Mouse (Mus musculus) liver, adult (tissue): ENCODE results near the gene Ess2.

Source experiments
- GATA4 ChIP-seq: IDR thresholded peaks from 2 replicates; pipeline ENCODE4 v1.6.1; 2014; ENCODE audit warnings: mild to moderate bottlenecking, low read length; ENCODE audit not compliant: insufficient replicate concordance

Gene Ess2

DNA sequence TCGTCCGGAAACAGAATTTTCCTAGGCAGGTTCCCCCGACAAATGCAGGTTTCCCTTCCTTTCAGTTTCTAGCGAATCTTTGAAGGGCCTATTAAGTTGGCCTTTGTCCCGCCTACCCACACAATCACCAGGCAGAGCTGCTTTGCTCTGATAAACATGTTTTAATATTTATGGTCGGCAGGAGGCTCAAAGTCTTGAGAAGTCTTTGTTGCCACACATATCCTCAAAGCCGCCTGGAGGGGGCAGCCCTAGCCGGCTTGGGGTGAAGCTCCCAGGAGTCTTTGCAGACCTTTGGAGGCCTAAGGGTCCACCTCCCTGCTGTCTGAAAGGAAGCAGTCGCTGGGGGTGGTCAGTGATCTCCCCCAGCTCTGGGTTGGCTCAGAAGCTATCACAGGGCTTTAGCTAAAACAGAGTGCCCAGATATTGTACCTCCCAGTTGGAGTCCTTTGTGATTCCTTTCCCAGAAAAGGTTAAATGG, 17.5 kb upstream of the Ess2 start:
- TF ChIP-seq GATA4 = no peak

DNA sequence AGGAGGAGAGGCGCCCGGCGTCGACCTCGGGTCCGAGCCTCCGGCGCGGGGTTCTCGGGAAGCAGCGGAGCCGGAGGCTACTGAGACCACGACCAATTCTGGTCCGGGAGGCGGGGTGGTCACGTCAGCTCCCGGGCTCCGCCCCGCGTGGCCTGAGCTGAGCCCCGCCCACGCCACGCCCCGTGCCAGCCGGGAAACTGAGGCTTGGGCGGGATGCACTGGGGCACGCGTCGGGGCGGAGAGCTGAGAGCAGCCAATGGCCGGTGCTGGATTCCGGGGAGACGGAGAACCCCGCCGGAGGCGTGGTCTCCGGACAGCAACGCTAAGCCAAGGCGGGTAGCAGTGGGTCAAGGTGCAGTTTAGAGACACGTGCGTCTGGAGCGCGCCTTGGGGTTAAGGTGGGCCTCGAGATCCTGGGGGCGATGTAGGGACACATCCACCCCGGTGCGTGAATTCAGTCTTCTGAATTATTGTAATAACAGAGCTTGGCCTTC, 17.0 kb upstream of the Ess2 start, which contains the start of gene Slc25a1:
Gene Slc25a1, minus strand, starts transcription at position 133 of the 494 bp plus-strand sequence.
- no peak for TF ChIP-seq GATA4

GRCm38 (mm10) chr16:17927351-17928082, 16.4 kb upstream of the Ess2 start:
- TF ChIP-seq GATA4 = no peak

DNA sequence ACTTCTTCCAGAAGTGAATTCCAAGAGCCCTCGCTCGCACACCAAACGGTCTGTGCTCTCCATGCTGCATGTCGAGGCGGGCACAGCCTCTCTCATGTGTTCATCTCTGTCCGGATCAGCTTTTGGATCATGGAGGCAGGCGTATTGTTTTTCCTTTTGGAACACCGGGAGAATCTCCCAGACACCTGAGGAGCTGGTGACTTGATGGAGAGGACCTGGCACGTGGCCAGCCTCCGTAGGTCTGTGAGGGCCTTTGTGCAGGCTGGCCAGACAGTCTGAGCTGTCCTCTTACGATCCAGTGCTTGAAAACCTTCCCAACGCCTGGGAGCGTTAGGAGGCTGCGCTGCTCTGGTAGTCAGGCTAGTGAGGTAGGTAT, 11.0 kb upstream of the Ess2 start:
- TF ChIP-seq GATA4 = no peak

- peak; percentile 52; the same call in 1 of the 2 replicates for TF ChIP-seq GATA4
Measured at GRCm38 (mm10) chr16:17921325-17922162, 10.4 kb upstream of the Ess2 start.

DNA sequence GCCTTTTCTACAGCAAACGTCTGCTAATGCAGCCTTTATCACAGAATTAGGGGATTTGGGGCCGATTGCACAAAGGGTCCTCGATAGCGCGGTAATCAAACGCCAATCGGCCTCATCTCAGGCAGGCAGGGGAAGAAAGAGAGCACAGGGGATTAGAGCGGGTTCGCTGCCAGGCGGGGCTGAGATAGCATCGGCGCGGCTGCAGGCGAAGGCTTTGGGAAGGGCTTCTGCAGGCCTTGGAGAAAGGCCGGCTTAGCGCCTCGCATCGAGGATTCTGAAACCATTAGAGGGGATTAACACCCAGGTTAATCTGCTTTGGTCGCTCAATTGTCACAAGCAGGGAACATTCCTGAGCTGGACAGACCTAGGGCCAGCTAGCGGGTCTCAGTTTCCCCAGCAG, 9.4 kb upstream of the Ess2 start:
- TF ChIP-seq GATA4 = no peak

DNA sequence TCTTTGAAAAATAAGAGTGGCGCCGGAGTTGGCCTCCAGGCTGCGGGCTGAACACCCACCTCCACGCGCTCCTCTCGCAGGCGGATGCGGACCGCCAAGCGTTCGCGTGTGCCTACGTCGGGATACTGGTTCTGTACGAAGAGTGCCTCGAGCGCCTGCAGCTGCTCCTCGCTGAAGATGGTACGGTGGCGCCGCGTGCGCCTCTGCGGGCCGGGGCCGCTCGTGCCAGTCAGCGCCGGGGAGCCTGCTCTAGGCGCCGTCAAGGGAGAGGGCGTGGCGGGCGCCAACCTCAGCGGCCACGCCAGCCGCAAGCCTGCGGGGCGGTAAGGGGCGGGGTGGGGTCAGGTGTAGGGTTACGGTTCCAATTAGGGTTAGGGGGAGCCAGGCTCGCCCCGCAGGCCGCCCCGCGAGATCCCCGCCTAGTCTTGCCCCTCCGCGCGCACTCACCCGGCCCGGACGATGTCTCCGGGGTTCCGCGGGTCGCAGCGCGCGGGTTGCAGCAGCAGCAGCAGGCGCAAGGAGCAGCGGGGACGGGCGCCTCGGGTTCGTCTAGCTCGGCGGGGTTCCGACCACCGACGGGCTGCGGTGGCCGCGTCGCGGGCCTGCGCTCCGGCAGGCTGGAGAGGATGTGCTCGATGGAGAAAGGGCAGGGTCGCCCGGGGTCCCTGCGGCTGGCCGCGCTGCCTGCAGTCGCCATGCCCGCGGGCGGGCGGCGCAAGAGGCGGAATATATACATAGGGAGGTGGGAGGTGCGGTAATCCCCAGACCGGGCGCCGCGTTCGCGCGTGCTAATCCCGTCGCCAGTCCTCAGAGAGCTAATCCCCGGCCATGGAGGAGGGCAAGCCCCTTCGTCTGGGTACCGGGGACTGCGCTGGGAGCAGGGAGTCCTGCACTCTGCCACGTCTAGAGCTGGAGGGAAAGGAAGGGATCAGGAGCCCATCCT, 3.4 kb upstream of the Ess2 start, which contains the start of gene Gsc2:
Gene Gsc2, minus strand, starts transcription at position 753 of the 943 bp plus-strand sequence.
- no peak for TF ChIP-seq GATA4

- no peak for TF ChIP-seq GATA4
Measured at GRCm38 (mm10) chr16:17898462-17898861, 12.7 kb downstream of the Ess2 start, which contains the start of the genes Dgcr2 and Tssk2. Dgcr2 (minus strand) TSS chr16:17898562. Tssk2 (plus strand) TSS chr16:17898637.

GRCm38 (mm10) chr16:17896091-17896490, 15.1 kb downstream of the Ess2 start:
- no peak for TF ChIP-seq GATA4

- no peak for TF ChIP-seq GATA4
Measured at GRCm38 (mm10) chr16:17893923-17894322, 17.2 kb downstream of the Ess2 start, which contains the start of gene Tssk1. Tssk1 (plus strand) TSS chr16:17894223.

- no peak; the same call in 1 of the 2 replicates for TF ChIP-seq GATA4
Measured at GRCm38 (mm10) chr16:17892606-17893005, 18.5 kb downstream of the Ess2 start.

DNA sequence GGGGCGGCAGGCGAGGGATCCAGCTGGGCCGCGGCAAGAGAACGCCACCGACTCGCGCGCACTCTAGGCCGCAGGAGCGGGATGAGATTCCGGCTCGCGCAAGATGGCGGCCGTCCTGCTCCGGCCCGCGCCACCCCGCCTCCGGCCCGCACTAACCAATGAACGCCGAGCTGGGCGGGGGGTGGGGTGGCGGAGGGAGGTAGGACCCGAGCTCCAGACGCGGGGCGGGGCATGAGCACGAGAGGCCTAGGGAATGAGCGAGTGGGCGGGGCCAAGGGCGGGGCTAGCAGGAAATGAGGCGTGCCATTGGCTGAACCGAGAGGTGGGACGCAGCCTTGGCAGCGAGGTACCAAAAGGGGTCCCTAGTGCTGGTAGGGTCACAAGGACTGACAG, 19.6 kb downstream of the Ess2 start, which contains the start of gene Gm20518:
Gene Gm20518, minus strand, starts transcription at position 105 of the 393 bp plus-strand sequence.
- TF ChIP-seq GATA4 = no peak

DNA sequence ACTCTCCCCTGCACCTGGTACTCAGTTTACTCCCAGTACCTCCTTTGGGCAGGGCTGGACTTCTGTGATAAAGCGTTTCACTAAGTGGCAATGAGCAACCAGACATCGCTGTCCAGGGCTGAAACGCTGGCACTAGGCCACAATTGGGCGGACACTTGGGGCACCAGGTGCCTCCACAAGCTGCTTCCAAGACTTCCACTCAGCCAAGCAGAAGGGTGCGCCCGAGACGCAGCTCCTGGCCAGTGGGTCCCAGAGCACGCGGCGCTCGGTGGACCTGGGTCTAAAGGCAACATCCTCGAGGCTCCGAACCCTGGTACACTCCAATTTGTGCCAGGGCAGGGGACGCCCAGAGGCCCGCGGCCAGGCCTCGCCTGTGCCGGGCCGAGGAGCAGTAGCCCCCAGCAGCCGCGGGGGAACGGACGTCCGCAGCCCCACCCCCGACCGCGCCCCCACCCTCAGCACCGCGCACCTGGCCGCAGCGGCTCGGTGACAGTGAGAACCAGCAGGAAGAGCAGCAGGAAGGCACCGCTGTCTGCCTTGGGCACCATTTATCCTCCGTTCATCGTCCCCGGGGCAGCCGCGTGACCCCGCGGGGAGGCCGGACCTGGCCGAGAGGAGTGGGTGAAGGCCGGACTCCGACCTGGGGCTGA, 20.1 kb downstream of the Ess2 start:
- TF ChIP-seq GATA4 = no peak

GRCm38 (mm10) chr16:17890342-17890727, 20.8 kb downstream of the Ess2 start:
- TF ChIP-seq GATA4 = no peak
